Mouse (Mus musculus): Measurements from ENCODE around the gene Dock9. TPM values are rescaled to one million over a fixed set of nuclear protein-coding genes. Genes with fewer than 3 reads are reported as not detected.

Dock9 gene
- polyA plus RNA-seq, 1 experiment: not detected

GRCm38 (mm10) chr14:121734217-121734616 is 63.4 kb downstream of the Dock9 start:
- Histone ChIP-seq H3K27ac (ENCODE audit: insufficient read depth, low read depth, low read length) (no peak overlapping the region), H3K4me3 (ENCODE audit: insufficient read depth, low read depth, low read length) (no peak overlapping the region), H3K4me1 (ENCODE audit: control insufficient read depth, insufficient read depth, low read length) (peaks cover 17% of the 10 kb centered on the region)
- WGBS: 89% methylated on average over 7 of the region's 7 CpGs
- no peak for TF ChIP-seq POLR2A (IDR thresholded peaks at IDR 0.05; ENCODE audit: insufficient read depth, low read depth, low read length)
- no peak for TF ChIP-seq CTCF (IDR thresholded peaks at IDR 0.05; ENCODE audit: insufficient read depth, low read depth, low read length)

DNA sequence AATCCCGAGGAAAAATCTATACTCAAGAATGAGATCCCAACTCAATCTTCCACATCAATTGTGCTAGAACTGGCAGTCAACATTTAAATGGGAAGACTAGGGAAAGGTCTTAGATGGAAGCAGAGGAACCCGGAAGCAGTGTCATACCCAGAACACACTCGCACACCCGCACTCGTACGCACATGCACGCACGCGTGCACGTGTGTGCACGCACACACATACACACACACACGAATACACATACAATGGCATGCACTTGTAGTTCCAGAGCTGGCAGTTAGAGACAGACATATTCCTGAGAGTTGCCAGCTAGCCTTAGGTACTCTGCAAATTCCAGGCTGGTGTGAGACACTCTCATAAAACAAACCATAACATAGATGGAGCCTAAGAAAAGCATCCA is 63.9 kb downstream of the Dock9 start:
- TF ChIP-seq POLR2A (IDR thresholded peaks at IDR 0.05; ENCODE audit: insufficient read depth, low read depth, low read length) (no peak), CTCF (IDR thresholded peaks at IDR 0.05; ENCODE audit: insufficient read depth, low read depth, low read length) (no peak)
- Histone ChIP-seq H3K27ac (ENCODE audit: insufficient read depth, low read depth, low read length) (no peak overlapping the region), H3K4me3 (ENCODE audit: insufficient read depth, low read depth, low read length) (no peak overlapping the region), H3K4me1 (ENCODE audit: control insufficient read depth, insufficient read depth, low read length) (peaks cover 14% of the 10 kb centered on the region)
- 93% methylated on average over 12 of the region's 12 CpGs for WGBS

GRCm38 (mm10) chr14:121732196-121732595 is 65.4 kb downstream of the Dock9 start:
- no peak overlapping the region for H3K4me3 ChIP-seq (ENCODE audit: insufficient read depth, low read depth, low read length)
- TF ChIP-seq POLR2A (IDR thresholded peaks at IDR 0.05; ENCODE audit: insufficient read depth, low read depth, low read length): no peak
- TF ChIP-seq CTCF (IDR thresholded peaks at IDR 0.05; ENCODE audit: insufficient read depth, low read depth, low read length): no peak
- H3K4me1 ChIP-seq (ENCODE audit: control insufficient read depth, insufficient read depth, low read length): peaks cover 9% of the 10 kb centered on the region; the same call in 1 of the 2 replicates
- no peak overlapping the region for H3K27ac ChIP-seq (ENCODE audit: insufficient read depth, low read depth, low read length)
- WGBS: 34% methylated on average over 8 of the region's 8 CpGs

- no peak overlapping the region for H3K4me3 ChIP-seq (ENCODE audit: insufficient read depth, low read depth, low read length)
- no peak overlapping the region for H3K27ac ChIP-seq (ENCODE audit: insufficient read depth, low read depth, low read length)
- peaks cover 9% of the 10 kb centered on the region; the same call in 1 of the 2 replicates for H3K4me1 ChIP-seq (ENCODE audit: control insufficient read depth, insufficient read depth, low read length)
- WGBS: 28% methylated on average over 6 of the region's 6 CpGs
- TF ChIP-seq POLR2A (IDR thresholded peaks at IDR 0.05; ENCODE audit: insufficient read depth, low read depth, low read length): no peak
Observed at GRCm38 (mm10) chr14:121731688-121732168, 65.9 kb downstream of the Dock9 start.

DNA sequence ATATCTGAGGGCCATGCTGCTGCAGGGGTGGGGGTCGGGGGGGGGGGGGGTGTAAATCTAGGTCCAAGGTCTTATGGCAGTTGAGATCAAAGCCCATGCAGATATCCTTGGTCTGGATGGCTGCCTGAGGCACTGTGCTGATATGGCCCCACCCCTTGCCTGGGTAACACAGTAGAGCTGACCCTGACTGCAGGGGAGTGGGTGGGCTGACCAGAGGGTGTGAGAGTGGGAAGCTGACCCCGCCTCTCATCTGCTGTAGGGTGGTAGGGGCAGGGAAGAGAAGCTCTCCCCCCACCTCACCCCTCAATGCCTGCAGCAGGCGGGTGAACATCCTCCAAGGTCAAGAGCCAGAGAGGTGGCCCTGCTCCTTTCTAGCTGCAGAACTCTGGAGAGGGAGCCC is 66.7 kb downstream of the Dock9 start:
- 91% methylated on average over 3 of the region's 3 CpGs for WGBS
- H3K27ac ChIP-seq (ENCODE audit: insufficient read depth, low read depth, low read length): no peak overlapping the region
- TF ChIP-seq CTCF (IDR thresholded peaks at IDR 0.05; ENCODE audit: insufficient read depth, low read depth, low read length): no peak
- no peak for TF ChIP-seq POLR2A (IDR thresholded peaks at IDR 0.05; ENCODE audit: insufficient read depth, low read depth, low read length)
- H3K4me3 ChIP-seq (ENCODE audit: insufficient read depth, low read depth, low read length): no peak overlapping the region
- H3K4me1 ChIP-seq (ENCODE audit: control insufficient read depth, insufficient read depth, low read length): peaks cover 9% of the 10 kb centered on the region; the same call in 1 of the 2 replicates

GRCm38 (mm10) chr14:121727996-121728395 is 69.6 kb downstream of the Dock9 start:
- WGBS: 85% methylated on average over 8 of the region's 8 CpGs
- TF ChIP-seq POLR2A (IDR thresholded peaks at IDR 0.05; ENCODE audit: insufficient read depth, low read depth, low read length) (no peak), CTCF (IDR thresholded peaks at IDR 0.05; ENCODE audit: insufficient read depth, low read depth, low read length) (no peak)
- no peak overlapping the region for H3K4me3 ChIP-seq (ENCODE audit: insufficient read depth, low read depth, low read length)
- H3K4me1 ChIP-seq (ENCODE audit: control insufficient read depth, insufficient read depth, low read length): peaks cover 9% of the 10 kb centered on the region; the same call in 1 of the 2 replicates
- H3K27ac ChIP-seq (ENCODE audit: insufficient read depth, low read depth, low read length): no peak overlapping the region

DNA sequence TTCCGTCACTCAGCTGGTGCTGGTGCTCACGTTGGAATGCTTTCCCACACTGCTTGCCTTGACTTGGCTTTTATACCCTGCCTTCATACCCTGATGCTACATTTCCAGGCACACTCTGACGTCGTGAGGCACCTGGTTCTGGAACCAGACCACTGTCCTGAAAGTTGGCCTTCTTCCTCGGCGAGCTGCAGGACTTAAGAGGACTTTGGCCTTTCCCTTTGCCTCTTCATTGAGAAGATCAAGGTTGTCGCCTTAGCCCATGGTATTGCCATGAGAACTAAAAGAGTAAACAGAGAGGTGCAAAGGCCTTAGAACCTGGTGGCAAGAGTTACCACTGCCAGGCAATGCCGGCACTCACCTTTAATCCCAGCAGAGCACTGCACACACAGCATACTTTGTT is 73.1 kb downstream of the Dock9 start:
- no peaks in the 10 kb centered on the region for H3K4me1 ChIP-seq (ENCODE audit: control insufficient read depth, insufficient read depth, low read length)
- TF ChIP-seq CTCF (IDR thresholded peaks at IDR 0.05; ENCODE audit: insufficient read depth, low read depth, low read length) (no peak), POLR2A (IDR thresholded peaks at IDR 0.05; ENCODE audit: insufficient read depth, low read depth, low read length) (no peak)
- H3K4me3 ChIP-seq (ENCODE audit: insufficient read depth, low read depth, low read length): no peak overlapping the region
- no peak overlapping the region for H3K27ac ChIP-seq (ENCODE audit: insufficient read depth, low read depth, low read length)
- WGBS: 92% methylated on average over 8 of the region's 8 CpGs

- 44% methylated on average over 8 of the region's 8 CpGs for WGBS
- TF ChIP-seq CTCF (IDR thresholded peaks at IDR 0.05; ENCODE audit: insufficient read depth, low read depth, low read length) (no peak), POLR2A (IDR thresholded peaks at IDR 0.05; ENCODE audit: insufficient read depth, low read depth, low read length) (no peak)
- Histone ChIP-seq H3K4me1 (ENCODE audit: control insufficient read depth, insufficient read depth, low read length) (no peaks in the 10 kb centered on the region), H3K27ac (ENCODE audit: insufficient read depth, low read depth, low read length) (no peak overlapping the region), H3K4me3 (ENCODE audit: insufficient read depth, low read depth, low read length) (no peak overlapping the region)
Observed at GRCm38 (mm10) chr14:121722774-121723173, 74.9 kb downstream of the Dock9 start.

GRCm38 (mm10) chr14:121721431-121721830 is 76.2 kb downstream of the Dock9 start:
- Histone ChIP-seq H3K4me1 (ENCODE audit: control insufficient read depth, insufficient read depth, low read length) (no peaks in the 10 kb centered on the region), H3K4me3 (ENCODE audit: insufficient read depth, low read depth, low read length) (no peak overlapping the region), H3K27ac (ENCODE audit: insufficient read depth, low read depth, low read length) (no peak overlapping the region)
- WGBS: 81% methylated on average over 5 of the region's 5 CpGs
- TF ChIP-seq CTCF (IDR thresholded peaks at IDR 0.05; ENCODE audit: insufficient read depth, low read depth, low read length): no peak

Data from olfactory bulb, adult 2 months (tissue).